Mouse (Mus musculus): ENCODE results near the gene Sytl3. TPM values are rescaled to one million over a fixed set of nuclear protein-coding genes. Genes with fewer than 3 reads are reported as not detected.

Sytl3 gene
- total and polyA plus RNA-seq, 3 experiments, result 27.6 to 73.2 (median 59.3) TPM

GRCm38 (mm10) chr17:6766823-6767222, 107.9 kb downstream of the Sytl3 start:
- DNase-seq (ENCODE audit: extremely low read depth), result no peak
- H3K4me1 ChIP-seq (ENCODE audit: control insufficient read depth in 1 of 2, insufficient read depth in 2 of 2), result peaks cover 0 to 60% of the 10 kb centered on the region in 2 experiments; a peak in 3 of 4 replicates
- no peak overlapping the region for H3K9ac ChIP-seq (ENCODE audit: insufficient read depth, low read depth)
- H3K4me3 ChIP-seq (replicated peaks in 1 of 3; ENCODE audit: low read depth in 2 of 3, low read length in 2 of 3, poor library complexity in 1 of 3), result no peak overlapping the region
- in situ Hi-C loops (cut with MboI; ENCODE audit: low pct_ligation_motif_present, low pct_unique_long_range_greater_than_20kb, low sequenced_read_pairs), result no loop called here
- no peak overlapping the region for H3K27ac ChIP-seq (ENCODE audit: insufficient read depth, low read depth)
- dilution Hi-C loops (cut with MboI; ENCODE audit: extremely low pct_ligation_motif_present, extremely low pct_unique_long_range_greater_than_20kb, low sequenced_read_pairs), result no loop called here
- H3K79me2 ChIP-seq (replicated peaks; ENCODE audit: control insufficient read depth, extremely low read depth, insufficient read depth, poor library complexity, severe bottlenecking), result peaks cover 91% of the 10 kb centered on the region
- H3K36me3 ChIP-seq (replicated peaks in 1 of 2; ENCODE audit: control insufficient read depth in 1 of 2, insufficient read depth in 1 of 2, low read length in 1 of 2), result peaks cover 19 to 83% of the 10 kb centered on the region in 2 experiments
- TF ChIP-seq MAFK (IDR thresholded peaks at IDR 0.05; ENCODE audit: insufficient replicate concordance, low read length) (no peak), MYC (IDR thresholded peaks at IDR 0.05; ENCODE audit: low read depth, low read length) (no peak), RAD21 (IDR thresholded peaks at IDR 0.05; ENCODE audit: low read depth, low read length) (no peak), NRF1 (IDR thresholded peaks at IDR 0.05; ENCODE audit: low read depth, low read length) (no peak), ELF1 (IDR thresholded peaks at IDR 0.05; ENCODE audit: low read depth, low read length) (no peak), CTCF (conservative IDR thresholded peaks at IDR 0.05 in 1 of 2, IDR thresholded peaks at IDR 0.05 in 1 of 2; ENCODE audit: low read depth in 2 of 2, low read length in 2 of 2) (no peak), PAX5 (IDR thresholded peaks at IDR 0.05; ENCODE audit: low read length) (no peak), TBP (conservative IDR thresholded peaks at IDR 0.05; ENCODE audit: low read depth, low read length) (no peak), BHLHE40 (IDR thresholded peaks at IDR 0.05; ENCODE audit: low read depth, low read length) (no peak)
- H3K9me3 ChIP-seq (replicated peaks; ENCODE audit: low read length), result no peaks in the 10 kb centered on the region
- no peaks in the 10 kb centered on the region for H3K27me3 ChIP-seq (replicated peaks)
- H3K4me2 ChIP-seq (ENCODE audit: insufficient read depth, low read depth, poor library complexity, severe bottlenecking), result no peak overlapping the region

DNA sequence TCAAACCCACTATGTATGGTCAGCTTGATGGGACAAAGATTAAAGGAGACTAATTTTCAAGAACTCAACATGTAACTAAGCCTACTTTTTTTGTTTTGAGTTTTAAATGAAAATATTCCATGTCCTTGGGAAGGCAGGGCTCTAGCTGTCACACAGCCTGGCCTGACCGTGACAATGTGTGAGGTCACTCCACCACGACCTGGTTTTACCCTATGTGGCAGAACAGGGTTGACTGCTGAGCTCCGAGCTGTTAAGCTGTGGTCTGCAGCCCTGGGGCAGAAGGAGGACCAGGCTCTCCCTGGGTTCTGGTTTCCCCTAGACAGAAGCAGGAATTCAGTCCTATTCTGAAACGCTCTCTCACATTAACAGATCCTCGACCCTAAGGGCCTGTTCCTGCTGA, 108.9 kb downstream of the Sytl3 start:
- Histone ChIP-seq H3K4me2 (ENCODE audit: insufficient read depth, low read depth, poor library complexity, severe bottlenecking) (no peak overlapping the region), H3K9me3 (replicated peaks; ENCODE audit: low read length) (no peaks in the 10 kb centered on the region), H3K27me3 (replicated peaks) (no peaks in the 10 kb centered on the region), H3K79me2 (replicated peaks; ENCODE audit: control insufficient read depth, extremely low read depth, insufficient read depth, poor library complexity, severe bottlenecking) (peaks cover 91% of the 10 kb centered on the region), H3K36me3 (replicated peaks in 1 of 2; ENCODE audit: control insufficient read depth in 1 of 2, insufficient read depth in 1 of 2, low read length in 1 of 2) (peaks cover 19 to 86% of the 10 kb centered on the region in 2 experiments), H3K4me3 (replicated peaks in 1 of 3; ENCODE audit: low read depth in 2 of 3, low read length in 2 of 3, poor library complexity in 1 of 3) (no peak overlapping the region), H3K27ac (ENCODE audit: insufficient read depth, low read depth) (no peak overlapping the region), H3K9ac (ENCODE audit: insufficient read depth, low read depth) (no peak overlapping the region), H3K4me1 (ENCODE audit: control insufficient read depth in 1 of 2, insufficient read depth in 2 of 2) (peaks cover 0 to 60% of the 10 kb centered on the region in 2 experiments; a peak in 3 of 4 replicates)
- no peak for TF ChIP-seq MAX (IDR thresholded peaks at IDR 0.05; ENCODE audit: low read length)
- no peak for TF ChIP-seq CTCF (conservative IDR thresholded peaks at IDR 0.05 in 1 of 2, IDR thresholded peaks at IDR 0.05 in 1 of 2; ENCODE audit: low read depth in 2 of 2, low read length in 2 of 2)
- TF ChIP-seq NRF1 (IDR thresholded peaks at IDR 0.05; ENCODE audit: low read depth, low read length), result no peak
- no peak for TF ChIP-seq CHD1 (IDR thresholded peaks at IDR 0.05; ENCODE audit: low read depth, low read length)
- TF ChIP-seq TCF12 (IDR thresholded peaks at IDR 0.05; ENCODE audit: low read depth, low read length), result no peak
- TF ChIP-seq RCOR1 (conservative IDR thresholded peaks at IDR 0.05; ENCODE audit: low read depth, low read length), result no peak
- dilution Hi-C loops (cut with MboI; ENCODE audit: extremely low pct_ligation_motif_present, extremely low pct_unique_long_range_greater_than_20kb, low sequenced_read_pairs), result no loop called here
- DNase-seq (ENCODE audit: extremely low read depth), result no peak
- in situ Hi-C loops (cut with MboI; ENCODE audit: low pct_ligation_motif_present, low pct_unique_long_range_greater_than_20kb, low sequenced_read_pairs), result no loop called here

DNA sequence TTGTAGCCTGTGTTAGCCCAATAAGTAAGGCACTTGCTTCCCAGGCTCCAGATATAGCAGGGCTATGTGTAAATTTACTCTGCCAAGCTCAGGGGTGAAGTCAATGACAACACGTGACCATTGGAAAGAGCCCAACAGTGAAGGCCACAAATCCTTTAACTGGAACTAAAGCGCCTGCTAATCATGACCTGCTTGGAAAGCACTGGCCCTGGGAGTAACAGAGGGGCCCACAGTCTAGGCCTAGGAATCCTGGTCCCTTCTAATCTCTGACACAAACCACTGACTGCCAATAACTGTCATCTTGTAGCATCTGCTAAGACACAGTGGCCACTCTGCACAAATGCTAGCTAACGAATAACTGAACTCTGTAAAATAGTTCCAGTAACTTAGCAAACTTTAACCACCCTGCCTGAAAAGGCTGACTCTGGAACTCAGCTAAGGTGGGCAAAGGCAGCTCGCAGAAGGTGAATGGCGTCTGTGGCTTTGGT, 109.5 kb downstream of the Sytl3 start:
- H3K9me3 ChIP-seq (replicated peaks; ENCODE audit: low read length), result no peaks in the 10 kb centered on the region
- no peak overlapping the region for H3K27ac ChIP-seq (ENCODE audit: insufficient read depth, low read depth)
- H3K9ac ChIP-seq (ENCODE audit: insufficient read depth, low read depth), result no peak overlapping the region
- DNase-seq (ENCODE audit: extremely low read depth), result no peak
- H3K4me3 ChIP-seq (replicated peaks in 1 of 3; ENCODE audit: low read depth in 2 of 3, low read length in 2 of 3, poor library complexity in 1 of 3), result no peak overlapping the region
- H3K36me3 ChIP-seq (replicated peaks in 1 of 2; ENCODE audit: control insufficient read depth in 1 of 2, insufficient read depth in 1 of 2, low read length in 1 of 2), result peaks cover 19 to 88% of the 10 kb centered on the region in 2 experiments
- no peaks in the 10 kb centered on the region for H3K27me3 ChIP-seq (replicated peaks)
- peaks cover 0 to 58% of the 10 kb centered on the region in 2 experiments; a peak in 3 of 4 replicates for H3K4me1 ChIP-seq (ENCODE audit: control insufficient read depth in 1 of 2, insufficient read depth in 2 of 2)
- TF ChIP-seq MAFK (IDR thresholded peaks at IDR 0.05; ENCODE audit: insufficient replicate concordance, low read length), result no peak
- no peak for TF ChIP-seq JUN (IDR thresholded peaks at IDR 0.05; ENCODE audit: insufficient read depth, low read depth, low read length)
- no peak for TF ChIP-seq IRF4 (IDR thresholded peaks at IDR 0.05; ENCODE audit: low read depth, low read length)
- TF ChIP-seq RCOR1 (conservative IDR thresholded peaks at IDR 0.05; ENCODE audit: low read depth, low read length), result no peak
- TF ChIP-seq MAZ (IDR thresholded peaks at IDR 0.05; ENCODE audit: low read depth, low read length), result no peak
- in situ Hi-C loops (cut with MboI; ENCODE audit: low pct_ligation_motif_present, low pct_unique_long_range_greater_than_20kb, low sequenced_read_pairs), result no loop called here
- H3K79me2 ChIP-seq (replicated peaks; ENCODE audit: control insufficient read depth, extremely low read depth, insufficient read depth, poor library complexity, severe bottlenecking), result peaks cover 91% of the 10 kb centered on the region
- H3K4me2 ChIP-seq (ENCODE audit: insufficient read depth, low read depth, poor library complexity, severe bottlenecking), result no peak overlapping the region
- dilution Hi-C loops (cut with MboI; ENCODE audit: extremely low pct_ligation_motif_present, extremely low pct_unique_long_range_greater_than_20kb, low sequenced_read_pairs), result no loop called here

Data from CH12.LX (cell line).